Mouse (Mus musculus) intestine, embryonic 16.5 days (tissue): ENCODE data around the gene H2-Q10. TPM values are rescaled to one million over a fixed set of nuclear protein-coding genes. Genes with fewer than 3 reads are reported as not detected.

Source experiments
- ATAC-seq: fragments of 200-750 bp; cut with Nextera tagmentation; 2 replicates; pipeline ENCODE4 v1.8.0; 2017; ENCODE audit warnings: moderate TSS enrichment, moderate library complexity
- H3K27ac ChIP-seq: fragments of 300-500 bp; sonication (generic); 2 replicates; pipeline ENCODE4 v1.5.1; 2014; ENCODE audit warnings: mild to moderate bottlenecking, low read length
- H3K27me3 ChIP-seq: fragments of 300-500 bp; sonication (generic); replicated peaks from 2 replicates; pipeline ENCODE4 v1.6.1; 2014; ENCODE audit warnings: low read length, control low read depth, mixed read lengths; ENCODE audit not compliant: control insufficient read depth, insufficient read depth
- H3K36me3 ChIP-seq: fragments of 300-500 bp; sonication (generic); 2 replicates; pipeline ENCODE4 v1.6.1; 2014; ENCODE audit warnings: low read length, control low read depth; ENCODE audit not compliant: control insufficient read depth, insufficient read depth
- H3K4me1 ChIP-seq: fragments of 300-500 bp; sonication (generic); 2 replicates; pipeline ENCODE4 v1.6.1; 2014; ENCODE audit warnings: low read length, control low read depth, mixed read lengths; ENCODE audit not compliant: control insufficient read depth, insufficient read depth
- H3K4me2 ChIP-seq: fragments of 300-500 bp; sonication (generic); 2 replicates; pipeline ENCODE4 v1.6.1; 2014; ENCODE audit warnings: low read depth, low read length, control low read depth
- H3K4me3 ChIP-seq: fragments of 300-500 bp; sonication (generic); 2 replicates; pipeline ENCODE4 v1.5.1; 2014; ENCODE audit warnings: mild to moderate bottlenecking, low read length
- H3K9ac ChIP-seq: fragments of 300-500 bp; sonication (generic); 2 replicates; pipeline ENCODE4 v1.6.1; 2014; ENCODE audit warnings: low read depth, low read length
- H3K9me3 ChIP-seq: fragments of 300-500 bp; sonication (generic); 2 replicates; pipeline ENCODE4 v1.6.1; 2016; ENCODE audit warnings: low read length, control low read depth; ENCODE audit not compliant: control insufficient read depth
- WGBS: fragments of 180-500 bp; shearing (Covaris S2); extraction: QIAGEN DNeasy Blood & Tissue Kit; methylation state at CpG from one replicate; pipeline ENCODE4 v1.1.7; 2014; 5-methylcytosine and 5-hydroxymethylcytosine counted together
- polyA plus RNA-seq: library from polyadenylated mRNA; unstranded; fragments of >200 nt; fragmentation: Nextera tagmentation; extraction: Ambion mirVana; gene quantifications from 2 replicates; pipeline ENCODE4 v1.2.1, GENCODE M21; 2015

H2-Q10 gene
- polyA plus RNA-seq, 1 experiment from 2014 or later = 80.2 TPM

GRCm38 (mm10) chr17:35509284-35509683, 39.4 kb downstream of the H2-Q10 start:
- Histone ChIP-seq H3K27ac (no peak overlapping the region), H3K27me3 (peaks cover 3% of the 10 kb centered on the region; the same call in 1 of the 2 replicates), H3K9me3 (no peaks in the 10 kb centered on the region), H3K36me3 (no peaks in the 10 kb centered on the region), H3K4me1 (peaks cover 3% of the 10 kb centered on the region; the same call in 1 of the 2 replicates), H3K4me2 (no peak overlapping the region), H3K9ac (no peak overlapping the region), H3K4me3 (no peak overlapping the region)
- 22% methylated on average over 8 of the region's 8 CpGs for WGBS
- peak; percentile 41; the same call in 1 of the 2 replicates for ATAC-seq

DNA sequence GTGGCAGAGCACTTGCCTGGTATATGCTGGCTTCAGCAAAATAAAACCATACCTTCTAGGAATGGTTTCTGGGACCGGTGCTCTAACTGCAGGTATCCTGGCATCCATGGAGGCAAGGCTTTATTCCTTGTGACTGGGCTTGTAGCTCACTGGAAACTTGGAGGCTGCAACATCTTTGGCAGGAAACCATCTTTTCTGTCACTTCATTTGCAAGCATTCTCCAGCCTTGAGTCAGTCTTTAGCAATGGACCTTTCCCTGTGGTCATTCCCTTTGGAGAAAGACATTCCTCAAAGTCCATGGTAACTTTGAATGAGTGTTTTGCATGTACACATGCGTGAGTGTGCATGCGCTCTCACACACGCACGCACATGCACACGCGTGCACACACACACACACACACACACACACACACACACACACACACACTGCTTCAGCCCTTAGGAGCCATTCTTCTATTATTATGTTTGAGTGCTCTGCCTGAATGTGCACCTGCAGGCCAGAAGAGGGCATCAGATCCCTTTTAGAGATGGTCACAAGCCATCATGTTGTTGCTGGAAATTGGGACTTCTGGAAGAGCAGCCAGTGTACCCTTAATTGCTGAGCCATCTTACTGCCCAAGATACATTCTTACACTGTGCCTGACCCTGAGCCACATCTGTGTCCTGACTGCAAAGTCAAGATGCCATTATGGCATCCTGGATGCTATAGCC, 43.2 kb downstream of the H2-Q10 start:
- no peak overlapping the region for H3K4me2 ChIP-seq
- 89% methylated on average over 7 of the region's 7 CpGs for WGBS
- no peak for ATAC-seq

GRCm38 (mm10) chr17:35513886-35514285, 44.0 kb downstream of the H2-Q10 start:
- H3K36me3 ChIP-seq = no peaks in the 10 kb centered on the region
- no peak overlapping the region for H3K4me3 ChIP-seq
- H3K4me2 ChIP-seq = peak overlapping the region; percentile 92; the same call in 1 of the 2 replicates
- no peaks in the 10 kb centered on the region for H3K27me3 ChIP-seq
- 20% methylated on average over 2 of the region's 2 CpGs for WGBS
- H3K4me1 ChIP-seq = peaks cover 32% of the 10 kb centered on the region
- no peak overlapping the region for H3K27ac ChIP-seq
- H3K9me3 ChIP-seq = no peaks in the 10 kb centered on the region
- peak overlapping the region; percentile 38; the same call in 1 of the 2 replicates for H3K9ac ChIP-seq
- no peak for ATAC-seq

More for the DNA sequence above, 43.2 kb downstream of the H2-Q10 start:
- Histone ChIP-seq H3K4me1 (peaks cover 26% of the 10 kb centered on the region), H3K36me3 (no peaks in the 10 kb centered on the region), H3K27me3 (no peaks in the 10 kb centered on the region), H3K4me3 (no peak overlapping the region), H3K9ac (no peak overlapping the region), H3K9me3 (no peaks in the 10 kb centered on the region), H3K27ac (no peak overlapping the region)

- WGBS = 51% methylated on average over 6 of the region's 6 CpGs
- H3K9ac ChIP-seq = peak overlapping the region; percentile 70
- ATAC-seq = no peak
Observed at GRCm38 (mm10) chr17:35514756-35515155, 44.9 kb downstream of the H2-Q10 start.

DNA sequence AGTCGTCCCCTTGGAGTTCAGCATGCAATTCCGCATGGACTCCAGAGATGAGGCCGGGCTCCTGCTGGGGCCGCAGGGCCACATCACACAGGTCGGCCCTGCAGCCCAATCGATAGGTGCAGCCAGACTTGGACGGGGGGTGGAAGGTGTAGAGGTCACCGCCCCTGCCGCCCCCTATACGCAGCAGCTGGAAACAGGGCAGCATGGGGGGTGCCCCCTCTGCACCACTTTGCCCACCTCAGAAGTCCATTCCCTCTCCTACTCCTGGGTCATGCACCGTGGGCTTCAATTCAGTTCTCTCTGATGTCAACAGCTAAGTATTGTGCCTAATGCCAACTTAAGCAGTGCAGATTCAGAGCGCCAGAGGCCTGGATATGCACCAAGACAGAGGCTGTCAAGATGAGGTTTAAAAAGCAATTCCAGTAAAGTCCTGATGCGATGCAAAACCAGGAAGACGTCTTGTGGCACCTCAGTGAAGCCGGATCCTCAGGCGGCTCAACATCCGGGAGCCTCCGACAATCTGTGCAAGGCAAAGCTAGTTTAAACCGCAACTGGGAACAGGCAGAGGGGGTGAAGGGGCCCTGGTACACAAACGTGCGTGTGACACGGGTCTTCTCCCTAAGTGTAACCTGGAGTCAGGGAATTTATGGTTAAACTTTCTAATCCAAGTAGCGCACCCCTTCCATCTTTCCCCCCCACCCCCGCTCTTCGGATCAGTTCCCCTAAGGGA, 46.2 kb downstream of the H2-Q10 start:
- H3K4me1 ChIP-seq = peaks cover 32% of the 10 kb centered on the region
- peak; percentile 18 for ATAC-seq
- peak overlapping the region; percentile 70 for H3K9ac ChIP-seq
- WGBS = 4% methylated on average over 25 of the region's 25 CpGs
- H3K4me3 ChIP-seq = peak overlapping the region; percentile 69
- H3K9me3 ChIP-seq = no peaks in the 10 kb centered on the region
- peak overlapping the region; percentile 92 for H3K4me2 ChIP-seq
- no peaks in the 10 kb centered on the region for H3K27me3 ChIP-seq
- H3K36me3 ChIP-seq = no peaks in the 10 kb centered on the region
- peak overlapping the region; percentile 18 for H3K27ac ChIP-seq

More at GRCm38 (mm10) chr17:35514756-35515155, 44.9 kb downstream of the H2-Q10 start:
- Histone ChIP-seq H3K27ac (no peak overlapping the region), H3K9me3 (no peaks in the 10 kb centered on the region), H3K36me3 (no peaks in the 10 kb centered on the region), H3K4me3 (peak overlapping the region; percentile 69), H3K4me2 (peak overlapping the region; percentile 92), H3K4me1 (peaks cover 32% of the 10 kb centered on the region), H3K27me3 (no peaks in the 10 kb centered on the region)

DNA sequence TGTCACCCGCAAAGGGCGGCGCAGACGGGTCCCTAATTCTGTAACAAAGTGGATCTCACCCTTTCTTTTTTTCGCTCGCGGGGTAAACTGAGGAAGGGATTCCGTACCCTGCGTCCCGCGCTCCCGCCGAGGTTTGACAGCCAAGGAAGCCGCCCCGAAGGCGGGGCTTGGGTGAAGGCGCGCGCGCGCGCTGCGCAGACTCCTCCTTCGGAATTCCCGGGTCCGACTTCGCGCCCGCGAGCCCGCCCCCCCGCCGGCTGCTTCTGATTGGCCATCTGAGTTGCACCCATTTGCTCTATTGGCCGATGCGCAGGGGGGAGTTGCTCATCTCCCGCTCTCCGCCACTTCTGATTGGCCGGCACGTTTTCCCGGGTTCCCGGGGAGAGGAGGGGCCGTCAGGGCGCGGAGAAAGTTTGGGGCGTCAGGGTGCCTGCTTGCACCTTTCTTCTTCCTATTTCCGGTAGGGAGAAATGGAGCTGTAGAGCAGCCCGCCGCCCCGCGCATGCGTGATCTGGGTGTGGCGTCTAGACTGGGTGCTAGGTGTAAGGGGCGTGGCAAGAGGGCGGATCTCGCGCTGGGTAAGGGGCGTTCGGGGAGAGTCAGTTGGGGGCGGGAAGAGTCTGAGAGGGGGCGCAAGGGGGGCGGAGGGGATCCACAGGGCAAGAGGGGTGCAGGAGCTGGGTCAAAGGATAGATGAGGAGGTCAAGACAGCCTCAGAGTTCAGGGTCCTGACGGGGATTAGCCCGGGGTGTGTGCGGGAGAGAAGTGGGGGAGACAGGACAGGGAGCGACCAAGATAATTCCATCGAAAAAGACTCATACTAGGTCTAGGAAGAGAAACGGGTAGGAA, 47.0 kb downstream of the H2-Q10 start, which contains the start of the genes Tcf19 and Cchcr1:
Gene Tcf19, minus strand, starts transcription at position 173 of the 849 bp plus-strand sequence.
Gene Cchcr1, plus strand, starts transcription at position 449 of the 849 bp plus-strand sequence.
- Histone ChIP-seq H3K4me1 (peaks cover 32% of the 10 kb centered on the region), H3K36me3 (no peaks in the 10 kb centered on the region), H3K27me3 (no peaks in the 10 kb centered on the region), H3K9me3 (no peaks in the 10 kb centered on the region), H3K27ac (peak within 1 kb of the TSS; percentile 35), H3K4me2 (peak within 1 kb of the TSS; percentile 92), H3K9ac (peak within 1 kb of the TSS; percentile 73), H3K4me3 (peak within 1 kb of the TSS; percentile 69)
- WGBS = 1% methylated on average over 67 of the region's 67 CpGs
- ATAC-seq = peak; percentile 97

GRCm38 (mm10) chr17:35517526-35517925, 47.6 kb downstream of the H2-Q10 start:
- Histone ChIP-seq H3K4me2 (peak overlapping the region; percentile 82), H3K4me1 (peaks cover 32% of the 10 kb centered on the region), H3K27ac (peak overlapping the region; percentile 35), H3K9ac (peak overlapping the region; percentile 73), H3K36me3 (no peaks in the 10 kb centered on the region), H3K27me3 (no peaks in the 10 kb centered on the region), H3K9me3 (no peaks in the 10 kb centered on the region), H3K4me3 (peak overlapping the region; percentile 69)
- 7% methylated on average over 12 of the region's 12 CpGs for WGBS
- no peak for ATAC-seq
